Mouse (Mus musculus) embryonic facial prominence, embryonic 14.5 days (tissue): ENCODE results near the gene Clip1. TPM values are rescaled to one million over a fixed set of nuclear protein-coding genes. Genes with fewer than 3 reads are reported as not detected.

ENCODE experiments used
- ATAC-seq: fragments of 200-750 bp; cut with Nextera tagmentation; 2 replicates; pipeline ENCODE4 v1.8.0; 2017; ENCODE audit warnings: low read depth, moderate number of reproducible peaks, moderate TSS enrichment
- DNase-seq: peaks from one replicate; pipeline ENCODE4 v3.0.0-alpha.2; 2015; ENCODE audit warnings: low spot score
- H3K27ac ChIP-seq: fragments of 300-500 bp; sonication (generic); replicated peaks from 2 replicates; pipeline ENCODE4 v1.5.1; 2014; ENCODE audit warnings: low read depth, mild to moderate bottlenecking, low read length, moderate library complexity
- H3K27me3 ChIP-seq: fragments of 300-500 bp; sonication (generic); replicated peaks from 2 replicates; pipeline ENCODE4 v1.6.1; 2014; ENCODE audit warnings: low read length; ENCODE audit not compliant: control insufficient read depth, insufficient read depth
- H3K36me3 ChIP-seq: fragments of 300-500 bp; sonication (generic); 2 replicates; pipeline ENCODE4 v1.6.1; 2014; ENCODE audit warnings: low read length, mixed read lengths; ENCODE audit not compliant: control insufficient read depth, insufficient read depth
- H3K4me1 ChIP-seq: fragments of 300-500 bp; sonication (generic); 2 replicates; pipeline ENCODE4 v1.6.1; 2014; ENCODE audit warnings: antibody characterized with exemption, low read length; ENCODE audit not compliant: control insufficient read depth, insufficient read depth
- H3K4me2 ChIP-seq: fragments of 300-500 bp; sonication (generic); 2 replicates; pipeline ENCODE4 v1.6.1; 2014; ENCODE audit warnings: low read depth, mild to moderate bottlenecking, low read length, moderate library complexity, mixed read lengths
- H3K4me3 ChIP-seq: fragments of 300-500 bp; sonication (generic); 2 replicates; pipeline ENCODE4 v1.5.1; 2014; ENCODE audit warnings: low read depth, mild to moderate bottlenecking, low read length
- H3K9ac ChIP-seq: fragments of 300-500 bp; sonication (generic); 2 replicates; pipeline ENCODE4 v1.6.1; 2014; ENCODE audit warnings: low read depth, mild to moderate bottlenecking, low read length, moderate library complexity, mixed read lengths
- H3K9me3 ChIP-seq: fragments of 300-500 bp; sonication (generic); 2 replicates; pipeline ENCODE4 v1.6.1; 2016; ENCODE audit warnings: low read length; ENCODE audit not compliant: control insufficient read depth
- WGBS: fragments of 180-500 bp; shearing (Covaris S2); extraction: QIAGEN DNeasy Blood & Tissue Kit; methylation state at CpG from one replicate; pipeline ENCODE4 v1.1.7; 2014; 5-methylcytosine and 5-hydroxymethylcytosine counted together
- polyA plus RNA-seq: library from polyadenylated mRNA; unstranded; fragments of >200 nt; fragmentation: Nextera tagmentation; extraction: Ambion mirVana; gene quantifications from 2 replicates; pipeline ENCODE4 v1.2.1, GENCODE M21; 2014

Clip1 gene
- polyA plus RNA-seq, 1 experiment from 2014 or later = 33.4 TPM

DNA sequence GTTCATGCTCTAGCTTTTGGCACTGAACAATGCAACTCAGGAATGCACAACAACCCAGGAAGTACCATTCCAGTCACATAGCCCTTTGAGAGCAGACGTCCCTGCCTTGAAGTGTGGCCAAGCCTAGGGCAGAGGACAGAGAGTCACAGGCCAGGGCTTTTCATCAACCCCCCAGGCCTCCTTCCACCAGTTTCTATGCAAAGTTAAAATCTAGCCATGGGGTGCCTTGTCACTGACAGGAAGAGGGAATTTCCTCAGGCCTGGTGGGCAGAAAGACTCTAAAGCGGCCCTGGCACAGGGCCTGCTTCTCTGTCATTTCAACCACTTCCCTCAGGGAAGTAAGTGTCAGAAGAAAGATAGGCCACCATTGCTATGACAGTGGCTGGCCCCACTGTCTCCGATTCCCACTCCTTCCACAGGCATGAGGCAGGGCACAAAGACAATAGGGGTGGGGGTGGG is 77.2 kb downstream of the Clip1 start:
- Histone ChIP-seq H3K9me3 (no peaks in the 10 kb centered on the region), H3K4me3 (no peak overlapping the region), H3K36me3 (peaks cover 72% of the 10 kb centered on the region), H3K9ac (no peak overlapping the region), H3K4me2 (no peak overlapping the region), H3K27ac (no peak overlapping the region), H3K27me3 (no peaks in the 10 kb centered on the region), H3K4me1 (no peaks in the 10 kb centered on the region)
- no peak for DNase-seq
- no peak for ATAC-seq
- 77% methylated on average over 3 of the region's 3 CpGs for WGBS

DNA sequence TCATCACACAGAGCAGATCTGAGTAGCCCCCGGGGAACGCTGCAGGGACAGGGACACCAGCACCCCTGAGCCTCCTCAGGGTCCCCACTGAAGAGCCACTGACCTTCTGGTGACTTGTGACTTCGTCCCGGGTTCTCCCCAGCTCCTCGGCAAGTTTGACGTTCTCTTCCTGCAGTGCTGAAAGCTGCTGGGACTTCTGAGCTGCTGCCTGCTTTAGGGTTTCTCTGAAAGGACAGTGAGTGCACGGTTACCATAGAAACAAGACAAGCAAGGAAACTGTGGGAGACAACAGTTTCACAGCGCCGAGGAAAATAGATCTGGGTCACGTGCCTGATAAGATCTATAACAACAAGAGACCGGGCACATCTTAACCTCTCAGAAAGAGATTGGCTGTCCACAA is 80.9 kb downstream of the Clip1 start:
- no peak overlapping the region for H3K4me2 ChIP-seq
- no peaks in the 10 kb centered on the region for H3K27me3 ChIP-seq
- H3K9ac ChIP-seq = no peak overlapping the region
- no peak for ATAC-seq
- H3K4me3 ChIP-seq = no peak overlapping the region
- no peak overlapping the region for H3K27ac ChIP-seq
- H3K4me1 ChIP-seq = no peaks in the 10 kb centered on the region
- 61% methylated on average over 11 of the region's 11 CpGs for WGBS
- no peak for DNase-seq
- peaks cover 63% of the 10 kb centered on the region; the same call in 1 of the 2 replicates for H3K36me3 ChIP-seq
- no peaks in the 10 kb centered on the region for H3K9me3 ChIP-seq

DNA sequence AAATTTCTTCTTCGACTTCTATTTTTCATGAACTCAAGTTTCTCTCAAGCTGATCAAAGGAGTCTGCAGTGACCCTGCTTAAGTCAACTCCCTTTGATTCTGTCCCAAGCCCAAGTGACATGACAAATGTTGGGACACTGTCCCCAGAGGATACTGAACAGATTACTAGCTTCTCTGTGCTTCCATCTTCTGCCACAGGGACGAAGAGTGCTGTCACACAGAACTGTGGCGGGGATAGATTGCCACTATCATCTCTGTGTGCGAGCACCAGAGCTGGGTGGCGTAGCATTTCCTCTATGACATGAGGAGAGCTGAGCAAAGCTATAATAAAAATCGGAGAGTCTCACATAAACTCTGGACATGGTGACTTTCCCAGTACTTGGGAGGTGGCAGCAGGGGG is 82.2 kb downstream of the Clip1 start:
- Histone ChIP-seq H3K27me3 (no peaks in the 10 kb centered on the region), H3K4me3 (no peak overlapping the region), H3K36me3 (peaks cover 58% of the 10 kb centered on the region; the same call in 1 of the 2 replicates), H3K4me1 (no peaks in the 10 kb centered on the region), H3K9ac (no peak overlapping the region), H3K27ac (no peak overlapping the region), H3K9me3 (no peaks in the 10 kb centered on the region), H3K4me2 (no peak overlapping the region)
- WGBS = 86% methylated on average over 6 of the region's 6 CpGs
- DNase-seq (no peak), ATAC-seq (no peak)

DNA sequence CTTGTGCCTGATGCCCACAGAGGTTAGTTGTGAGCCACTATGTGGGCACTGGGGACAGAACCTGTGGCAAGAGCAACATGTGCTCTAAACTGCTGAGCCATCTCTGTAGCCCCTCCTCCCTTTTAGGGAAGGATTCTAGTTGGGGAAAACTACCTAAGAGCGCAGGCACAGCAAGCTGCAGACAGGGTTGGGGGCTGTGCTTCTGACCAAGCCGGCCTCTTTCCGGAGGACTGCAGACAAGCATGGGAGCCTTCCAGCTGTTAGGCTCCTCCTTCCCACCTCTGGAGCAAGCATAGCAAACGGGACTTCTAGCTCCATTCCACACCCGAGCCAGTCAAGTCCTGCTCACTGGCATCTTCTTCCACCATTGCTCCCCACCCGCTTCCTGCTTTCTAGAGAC is 85.1 kb downstream of the Clip1 start:
- Histone ChIP-seq H3K4me3 (no peak overlapping the region), H3K4me1 (no peaks in the 10 kb centered on the region), H3K9me3 (no peaks in the 10 kb centered on the region), H3K27ac (no peak overlapping the region), H3K4me2 (no peak overlapping the region), H3K36me3 (peaks cover 45% of the 10 kb centered on the region; the same call in 1 of the 2 replicates), H3K9ac (no peak overlapping the region), H3K27me3 (no peaks in the 10 kb centered on the region)
- WGBS = 50% methylated on average over 6 of the region's 6 CpGs
- ATAC-seq = 0 out of 2 replicates have a peak, but pooled peaks have one; percentile 22
- no peak for DNase-seq

DNA sequence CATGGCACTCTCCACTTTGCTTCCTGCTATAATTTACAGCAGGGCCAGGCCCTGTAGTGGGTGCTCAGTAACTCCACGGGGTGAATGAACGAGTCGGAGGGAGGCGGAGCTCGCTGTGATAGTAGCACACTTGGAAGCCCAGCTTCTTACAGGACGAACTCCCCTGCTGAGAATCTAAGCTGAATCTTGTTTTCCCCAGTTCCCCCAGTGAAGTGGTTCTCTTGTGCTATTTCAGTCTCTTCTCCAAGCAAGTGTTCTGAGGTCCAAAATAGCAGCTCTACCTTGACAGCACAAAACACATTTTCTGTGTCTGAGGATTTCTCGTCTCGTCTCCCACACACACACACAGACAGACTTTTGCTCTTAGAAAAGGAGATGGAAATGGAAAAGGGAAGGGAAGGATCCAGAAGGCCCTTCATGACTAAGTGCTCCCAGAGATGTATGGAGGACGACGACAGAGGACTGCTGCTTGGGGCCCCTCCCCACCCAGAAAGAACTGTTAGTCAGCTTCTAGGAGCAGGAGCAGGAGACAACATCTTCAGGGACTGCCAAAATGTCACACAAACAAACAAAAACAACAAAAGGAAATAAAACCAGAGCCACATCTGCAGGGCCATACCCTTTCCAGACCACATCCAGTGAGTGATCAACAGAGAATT is 90.7 kb downstream of the Clip1 start:
- Histone ChIP-seq H3K27ac (no peak overlapping the region), H3K4me1 (no peaks in the 10 kb centered on the region), H3K9me3 (no peaks in the 10 kb centered on the region), H3K9ac (no peak overlapping the region), H3K4me3 (no peak overlapping the region), H3K36me3 (peaks cover 57% of the 10 kb centered on the region), H3K4me2 (no peak overlapping the region), H3K27me3 (no peaks in the 10 kb centered on the region)
- DNase-seq (no peak), ATAC-seq (no peak)
- WGBS = 83% methylated on average over 10 of the region's 10 CpGs

DNA sequence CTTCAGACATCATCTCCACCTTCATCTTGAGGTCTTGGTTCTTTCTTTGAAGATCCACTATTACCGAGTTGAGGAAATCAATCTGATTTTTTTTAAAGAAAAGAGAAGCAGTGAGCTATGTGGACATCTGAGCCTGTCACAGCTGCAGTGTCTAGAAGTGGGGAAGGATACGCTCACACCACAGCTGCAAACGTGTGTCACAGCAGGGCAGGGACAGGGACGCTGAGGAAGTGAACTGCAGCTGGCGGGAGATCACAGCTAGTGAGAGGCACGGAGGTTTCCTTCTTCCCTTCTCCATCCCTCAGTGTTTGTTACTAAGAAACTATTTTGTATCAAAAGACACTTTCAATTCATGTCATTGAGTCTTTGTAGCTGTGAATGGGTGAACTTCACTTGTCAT is 104.4 kb downstream of the Clip1 start:
- Histone ChIP-seq H3K4me3 (no peak overlapping the region), H3K9me3 (no peaks in the 10 kb centered on the region), H3K27me3 (no peaks in the 10 kb centered on the region), H3K4me1 (no peaks in the 10 kb centered on the region), H3K27ac (no peak overlapping the region), H3K36me3 (peaks cover 61% of the 10 kb centered on the region), H3K4me2 (no peak overlapping the region), H3K9ac (no peak overlapping the region)
- ATAC-seq = no peak
- 84% methylated on average over 6 of the region's 6 CpGs for WGBS
- no peak for DNase-seq

DNA sequence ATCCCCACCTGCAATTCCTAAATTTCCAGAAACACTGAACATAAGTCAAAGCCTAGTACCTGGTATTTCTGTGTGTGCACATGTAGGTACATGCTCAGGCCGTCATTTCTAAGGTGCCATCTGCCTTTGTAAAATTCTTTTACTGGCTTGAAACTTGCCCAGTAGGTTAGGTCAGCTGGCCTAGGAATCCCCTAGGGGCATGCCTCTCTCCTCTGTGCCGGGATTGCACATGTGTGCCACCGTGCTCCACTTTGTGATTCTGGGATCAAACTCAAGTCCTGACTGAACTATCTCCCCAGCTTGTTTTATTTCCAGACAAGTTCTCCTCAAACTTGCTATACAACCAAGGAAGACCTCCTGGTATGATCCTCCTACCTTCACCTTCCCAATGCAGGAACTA is 107.7 kb downstream of the Clip1 start:
- Histone ChIP-seq H3K36me3 (peaks cover 41% of the 10 kb centered on the region), H3K27ac (no peak overlapping the region), H3K4me3 (no peak overlapping the region), H3K4me2 (no peak overlapping the region), H3K27me3 (no peaks in the 10 kb centered on the region), H3K9me3 (no peaks in the 10 kb centered on the region), H3K4me1 (peaks cover 6% of the 10 kb centered on the region; the same call in 1 of the 2 replicates), H3K9ac (no peak overlapping the region)
- DNase-seq (no peak), ATAC-seq (no peak)
- WGBS = 73% methylated on average over 3 of the region's 3 CpGs

DNA sequence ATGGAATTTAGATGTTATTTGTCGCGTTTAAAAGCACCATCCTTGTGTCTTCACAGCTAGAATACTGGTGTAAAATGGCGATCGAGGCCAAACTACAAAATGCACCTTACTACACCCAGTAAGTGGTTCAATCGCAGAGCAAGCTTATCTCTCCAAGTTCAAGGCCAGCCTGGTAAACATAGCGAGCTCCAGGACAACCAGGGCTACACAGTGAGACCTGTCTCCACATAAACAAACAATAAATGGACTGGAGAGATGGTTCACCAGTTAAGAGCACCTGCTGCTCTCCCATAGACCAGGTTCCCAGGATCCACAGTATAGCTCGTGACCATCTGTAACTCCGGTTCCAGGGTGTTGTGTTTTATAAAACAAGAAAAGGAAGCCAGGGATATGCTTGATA is 111.1 kb downstream of the Clip1 start:
- ATAC-seq = no peak
- H3K4me2 ChIP-seq = peak overlapping the region; percentile 93
- no peak for DNase-seq
- WGBS = 66% methylated on average over 8 of the region's 8 CpGs
- no peak overlapping the region for H3K27ac ChIP-seq
- H3K4me3 ChIP-seq = peak overlapping the region; percentile 98
- H3K4me1 ChIP-seq = peaks cover 6% of the 10 kb centered on the region; the same call in 1 of the 2 replicates
- H3K9ac ChIP-seq = no peak overlapping the region; the same call in 1 of the 2 replicates
- H3K9me3 ChIP-seq = no peaks in the 10 kb centered on the region
- no peaks in the 10 kb centered on the region for H3K27me3 ChIP-seq
- H3K36me3 ChIP-seq = peaks cover 24% of the 10 kb centered on the region
